Mouse (Mus musculus): ENCODE data around the gene Taf10.

- TF ChIP-seq GATA1 (IDR thresholded peaks at IDR 0.05; ENCODE audit: borderline replicate concordance, low read length): no peak
- TF ChIP-seq FLI1 (IDR thresholded peaks at IDR 0.05; ENCODE audit: low read length): no peak
Observed at GRCm38 (mm10) chr7:105786506-105787284, 42.5 kb upstream of the Taf10 start.

All from megakaryocyte, embryonic 14.5 days (primary cell).